Mouse (Mus musculus): ENCODE measurements at regions not wholly inside any gene's neighbourhood (a gene's known extent, or its start where the extent isn't known, plus 50 kb on each side); places are given as distances from the start of the nearest gene placed in this dataset.
A peak's percentile ranks its signal among the peaks of the same experiment; 100 is the strongest.

DNA sequence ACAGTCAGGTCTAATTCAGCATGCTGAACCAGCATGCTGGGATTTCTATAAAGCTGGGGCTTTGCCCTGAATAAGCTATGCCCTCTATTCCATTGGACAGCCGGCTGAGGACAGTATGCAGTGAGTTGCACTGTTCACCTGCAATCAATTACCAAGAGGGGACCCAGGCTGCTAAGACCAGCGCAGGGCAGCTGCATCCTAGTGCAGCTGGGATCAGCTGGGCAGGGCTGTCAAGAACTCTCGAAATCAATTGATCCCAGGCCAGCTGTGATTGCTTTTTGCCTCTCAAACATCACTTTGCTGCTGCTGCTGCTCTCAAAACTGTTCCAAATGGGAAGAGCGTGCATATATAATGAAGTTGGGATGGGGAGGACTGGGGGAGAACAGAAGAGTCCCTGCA, 196.3 kb upstream of the Ferd3l start:
- H3K27me3 ChIP-seq (ENCODE audit: control insufficient read depth, insufficient read depth, low read length), result no peaks in the 10 kb centered on the region
- 29% methylated on average over 4 of the region's 4 CpGs for WGBS
- H3K36me3 ChIP-seq (ENCODE audit: control insufficient read depth, insufficient read depth, low read length), result no peaks in the 10 kb centered on the region
- no peak overlapping the region for H3K4me3 ChIP-seq (ENCODE audit: low read depth, low read length)
- H3K4me1 ChIP-seq (ENCODE audit: control insufficient read depth, insufficient read depth, low read length), result no peaks in the 10 kb centered on the region
- no peak overlapping the region for H3K4me2 ChIP-seq (ENCODE audit: low read depth, low read length)
- no peak overlapping the region for H3K9ac ChIP-seq (replicated peaks; ENCODE audit: low read depth, low read length)
- H3K27ac ChIP-seq (ENCODE audit: low read depth, low read length), result no peak overlapping the region
- peak; percentile 78; the same call in 1 of the 2 replicates for ATAC-seq (ENCODE audit: low read depth)
- H3K9me3 ChIP-seq (ENCODE audit: control insufficient read depth, low read length), result no peaks in the 10 kb centered on the region

DNA sequence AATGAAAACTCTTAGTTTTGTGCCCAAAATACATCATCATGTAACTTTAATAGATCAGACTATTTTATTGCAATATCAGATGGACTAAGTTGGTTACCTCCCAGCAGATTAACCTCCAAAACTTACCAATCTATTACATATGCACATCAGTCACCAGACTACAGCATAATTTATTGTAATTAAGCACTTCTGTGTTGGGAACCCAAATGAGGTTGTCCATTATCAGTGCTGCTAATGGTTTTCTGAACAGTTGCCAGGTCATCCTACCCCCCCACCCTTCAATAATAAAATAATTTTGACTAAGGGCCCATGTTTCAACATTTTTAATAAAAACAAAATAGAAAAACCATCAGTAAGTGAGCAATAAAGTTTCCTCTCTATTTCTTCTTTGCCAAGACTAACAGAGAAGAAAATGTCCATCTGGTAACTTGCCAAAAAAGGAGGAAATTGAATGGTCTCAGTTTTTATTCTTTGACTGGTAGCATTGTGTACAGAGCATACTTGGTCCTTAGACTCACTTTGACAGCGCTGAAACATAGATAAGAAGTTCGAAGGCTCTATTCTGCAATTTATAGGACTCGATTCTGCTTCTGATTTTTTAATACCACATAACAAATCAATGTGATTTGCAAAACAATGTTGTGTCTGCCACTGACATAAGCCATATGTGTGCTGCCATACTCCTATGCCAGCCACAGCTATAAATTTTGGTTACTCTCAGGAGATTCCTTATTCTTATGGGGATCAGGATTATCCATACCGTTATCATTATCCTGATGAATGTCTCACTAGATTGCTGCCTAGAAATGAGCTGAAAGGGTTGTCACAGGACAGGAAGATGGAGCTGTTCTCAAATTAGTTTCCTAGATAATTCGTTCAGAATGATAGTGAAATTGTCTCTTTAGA, 152.4 kb upstream of the Ferd3l start:
- WGBS, result 49% methylated on average over 5 of the region's 5 CpGs

DNA sequence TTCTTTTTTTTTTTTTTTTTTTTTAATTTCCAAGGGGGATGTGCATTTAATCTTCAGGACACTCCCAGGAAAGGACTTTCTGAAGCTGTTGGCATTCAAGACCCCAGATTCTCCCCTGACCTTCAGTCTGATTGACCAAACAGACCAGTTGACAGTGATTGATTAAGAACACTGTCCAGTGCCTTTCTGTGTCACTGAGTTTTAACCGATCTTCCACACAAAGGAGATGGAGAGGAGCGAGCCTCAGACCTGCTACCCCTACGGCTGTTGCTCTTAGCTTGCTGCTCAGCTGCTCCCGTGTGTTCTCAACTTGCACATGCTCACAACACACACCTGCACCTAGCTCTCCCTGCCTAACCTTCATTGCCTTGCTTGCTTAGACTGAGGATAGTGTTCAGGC, 149.7 kb upstream of the Ferd3l start:
- Histone ChIP-seq H3K27ac (ENCODE audit: low read depth, low read length) (no peak overlapping the region), H3K4me2 (ENCODE audit: low read depth, low read length) (no peak overlapping the region), H3K4me1 (ENCODE audit: control insufficient read depth, insufficient read depth, low read length) (no peaks in the 10 kb centered on the region), H3K9ac (replicated peaks; ENCODE audit: low read depth, low read length) (no peak overlapping the region), H3K36me3 (ENCODE audit: control insufficient read depth, insufficient read depth, low read length) (no peaks in the 10 kb centered on the region), H3K9me3 (ENCODE audit: control insufficient read depth, low read length) (no peaks in the 10 kb centered on the region), H3K27me3 (ENCODE audit: control insufficient read depth, insufficient read depth, low read length) (no peaks in the 10 kb centered on the region), H3K4me3 (ENCODE audit: low read depth, low read length) (no peak overlapping the region)
- WGBS, result 21% methylated on average over 4 of the region's 4 CpGs
- ATAC-seq (ENCODE audit: low read depth), result no peak

More for the DNA sequence above, 152.4 kb upstream of the Ferd3l start:
- Histone ChIP-seq H3K4me1 (ENCODE audit: control insufficient read depth, insufficient read depth, low read length) (no peaks in the 10 kb centered on the region), H3K27ac (ENCODE audit: low read depth, low read length) (no peak overlapping the region), H3K9ac (replicated peaks; ENCODE audit: low read depth, low read length) (no peak overlapping the region), H3K27me3 (ENCODE audit: control insufficient read depth, insufficient read depth, low read length) (no peaks in the 10 kb centered on the region), H3K4me2 (ENCODE audit: low read depth, low read length) (no peak overlapping the region), H3K4me3 (ENCODE audit: low read depth, low read length) (no peak overlapping the region), H3K36me3 (ENCODE audit: control insufficient read depth, insufficient read depth, low read length) (no peaks in the 10 kb centered on the region), H3K9me3 (ENCODE audit: control insufficient read depth, low read length) (no peaks in the 10 kb centered on the region)
- peak; percentile 74; the same call in 1 of the 2 replicates for ATAC-seq (ENCODE audit: low read depth)

DNA sequence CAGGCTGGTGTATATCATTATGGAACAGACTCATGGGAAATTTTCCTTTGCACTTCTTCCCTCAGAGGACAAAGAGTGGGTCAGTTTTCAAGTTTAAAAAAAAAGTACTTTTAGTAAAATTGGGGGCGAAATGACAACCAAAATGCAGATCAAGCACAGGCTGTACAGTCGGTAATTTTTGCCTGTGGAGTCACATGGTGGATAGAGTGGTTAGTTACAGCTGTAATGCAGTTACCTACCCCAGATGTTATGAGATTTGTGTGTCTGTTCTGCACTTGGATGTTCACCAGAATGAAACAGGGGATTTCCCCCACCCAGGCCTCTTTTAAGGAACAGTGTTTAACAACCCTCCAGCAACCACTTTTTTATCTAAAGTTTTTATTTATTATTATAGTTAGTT, 148.3 kb upstream of the Ferd3l start:
- ATAC-seq (ENCODE audit: low read depth), result no peak
- no peaks in the 10 kb centered on the region for H3K4me1 ChIP-seq (ENCODE audit: control insufficient read depth, insufficient read depth, low read length)

DNA sequence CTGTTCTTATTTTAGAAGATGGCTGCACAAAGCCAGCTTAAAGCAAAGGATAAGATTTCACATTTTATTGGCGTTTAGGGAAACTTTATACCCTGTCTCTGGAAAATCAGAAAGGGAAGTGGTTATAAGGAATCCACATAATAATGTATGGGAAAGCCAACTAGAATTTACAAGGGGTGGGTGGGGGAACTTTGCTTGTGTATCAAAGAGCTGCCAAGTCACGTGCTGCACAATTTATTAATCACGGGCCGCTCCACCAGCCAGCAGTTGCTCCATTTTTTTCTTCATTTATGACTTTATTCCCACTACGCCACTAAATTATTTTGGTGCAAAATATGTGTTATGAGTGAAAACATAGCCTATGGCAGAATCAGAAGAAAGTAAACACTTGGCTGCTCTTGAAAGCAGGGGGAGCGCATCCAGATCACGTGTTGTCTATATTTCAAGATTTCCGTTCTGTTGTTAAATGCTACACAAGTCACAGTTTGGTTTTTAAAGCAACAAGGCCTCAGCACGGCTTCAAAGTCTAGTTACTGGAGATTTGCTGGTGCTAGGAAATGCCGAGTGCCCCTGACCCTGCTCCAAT, 123.9 kb upstream of the Ferd3l start:
- H3K9me3 ChIP-seq (ENCODE audit: control insufficient read depth, low read length), result no peaks in the 10 kb centered on the region
- no peak overlapping the region for H3K4me2 ChIP-seq (ENCODE audit: low read depth, low read length)
- no peak overlapping the region for H3K4me3 ChIP-seq (ENCODE audit: low read depth, low read length)
- no peak for ATAC-seq (ENCODE audit: low read depth)
- no peaks in the 10 kb centered on the region for H3K36me3 ChIP-seq (ENCODE audit: control insufficient read depth, insufficient read depth, low read length)
- H3K27ac ChIP-seq (ENCODE audit: low read depth, low read length), result no peak overlapping the region
- 76% methylated on average over 10 of the region's 10 CpGs for WGBS
- H3K9ac ChIP-seq (replicated peaks; ENCODE audit: low read depth, low read length), result no peak overlapping the region
- H3K27me3 ChIP-seq (ENCODE audit: control insufficient read depth, insufficient read depth, low read length), result no peaks in the 10 kb centered on the region
- H3K4me1 ChIP-seq (ENCODE audit: control insufficient read depth, insufficient read depth, low read length), result no peaks in the 10 kb centered on the region

More for the DNA sequence above, 148.3 kb upstream of the Ferd3l start:
- no peaks in the 10 kb centered on the region for H3K9me3 ChIP-seq (ENCODE audit: control insufficient read depth, low read length)
- WGBS, result 86% methylated on average over 2 of the region's 2 CpGs
- H3K4me2 ChIP-seq (ENCODE audit: low read depth, low read length), result no peak overlapping the region
- H3K27ac ChIP-seq (ENCODE audit: low read depth, low read length), result no peak overlapping the region
- no peaks in the 10 kb centered on the region for H3K36me3 ChIP-seq (ENCODE audit: control insufficient read depth, insufficient read depth, low read length)
- H3K9ac ChIP-seq (replicated peaks; ENCODE audit: low read depth, low read length), result no peak overlapping the region
- no peak overlapping the region for H3K4me3 ChIP-seq (ENCODE audit: low read depth, low read length)
- H3K27me3 ChIP-seq (ENCODE audit: control insufficient read depth, insufficient read depth, low read length), result no peaks in the 10 kb centered on the region

DNA sequence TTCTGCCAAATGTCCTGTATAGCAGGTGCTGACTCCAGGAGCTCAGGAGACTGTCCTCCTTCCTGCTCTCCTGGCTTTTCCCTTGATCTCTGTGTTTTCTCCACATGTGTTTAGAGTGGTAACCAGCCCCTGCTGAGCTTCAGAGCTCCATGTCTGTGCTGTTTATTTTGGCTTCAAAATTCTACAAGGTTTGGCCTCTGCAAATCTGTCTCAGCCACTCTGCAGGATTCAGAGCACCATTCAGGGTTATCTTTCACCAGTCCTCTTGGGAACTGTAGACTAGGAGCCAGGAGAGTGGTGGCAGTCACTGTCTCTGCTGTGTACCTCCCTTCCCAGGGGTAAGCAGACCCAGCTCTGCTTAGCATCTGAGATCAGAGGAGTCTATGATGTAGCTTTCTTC, 102.7 kb upstream of the Ferd3l start:
- no peaks in the 10 kb centered on the region for H3K4me1 ChIP-seq (ENCODE audit: control insufficient read depth, insufficient read depth, low read length)
- H3K9ac ChIP-seq (replicated peaks; ENCODE audit: low read depth, low read length), result no peak overlapping the region
- H3K9me3 ChIP-seq (ENCODE audit: control insufficient read depth, low read length), result no peaks in the 10 kb centered on the region
- no peak overlapping the region for H3K4me2 ChIP-seq (ENCODE audit: low read depth, low read length)
- H3K4me3 ChIP-seq (ENCODE audit: low read depth, low read length), result no peak overlapping the region
- no peak overlapping the region for H3K27ac ChIP-seq (ENCODE audit: low read depth, low read length)
- H3K27me3 ChIP-seq (ENCODE audit: control insufficient read depth, insufficient read depth, low read length), result no peaks in the 10 kb centered on the region
- H3K36me3 ChIP-seq (ENCODE audit: control insufficient read depth, insufficient read depth, low read length), result no peaks in the 10 kb centered on the region
- no peak for ATAC-seq (ENCODE audit: low read depth)

DNA sequence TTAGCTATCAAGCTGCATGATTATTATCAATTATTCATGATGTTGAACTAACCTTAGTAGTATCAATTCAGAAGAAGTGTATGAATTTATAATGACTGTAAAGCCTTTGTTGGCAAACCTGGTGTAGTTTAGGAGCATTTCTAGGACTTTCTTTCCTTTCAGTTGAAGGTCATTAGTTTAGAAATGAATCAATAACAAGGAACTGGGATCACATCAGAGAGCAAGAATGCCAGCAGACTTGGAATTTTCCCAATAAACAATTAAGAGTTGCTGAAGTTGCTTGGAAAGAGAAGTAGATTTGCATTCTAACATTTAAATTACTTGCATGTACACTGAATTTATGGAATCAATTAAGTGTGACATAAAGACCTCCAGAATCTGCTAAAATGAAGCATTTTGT, 79.1 kb upstream of the Ferd3l start:
- no peak for ATAC-seq (ENCODE audit: low read depth)
- Histone ChIP-seq H3K36me3 (ENCODE audit: control insufficient read depth, insufficient read depth, low read length) (no peaks in the 10 kb centered on the region), H3K9ac (replicated peaks; ENCODE audit: low read depth, low read length) (no peak overlapping the region), H3K27ac (ENCODE audit: low read depth, low read length) (no peak overlapping the region), H3K9me3 (ENCODE audit: control insufficient read depth, low read length) (no peaks in the 10 kb centered on the region), H3K4me2 (ENCODE audit: low read depth, low read length) (no peak overlapping the region), H3K4me1 (ENCODE audit: control insufficient read depth, insufficient read depth, low read length) (no peaks in the 10 kb centered on the region), H3K4me3 (ENCODE audit: low read depth, low read length) (no peak overlapping the region), H3K27me3 (ENCODE audit: control insufficient read depth, insufficient read depth, low read length) (no peaks in the 10 kb centered on the region)

DNA sequence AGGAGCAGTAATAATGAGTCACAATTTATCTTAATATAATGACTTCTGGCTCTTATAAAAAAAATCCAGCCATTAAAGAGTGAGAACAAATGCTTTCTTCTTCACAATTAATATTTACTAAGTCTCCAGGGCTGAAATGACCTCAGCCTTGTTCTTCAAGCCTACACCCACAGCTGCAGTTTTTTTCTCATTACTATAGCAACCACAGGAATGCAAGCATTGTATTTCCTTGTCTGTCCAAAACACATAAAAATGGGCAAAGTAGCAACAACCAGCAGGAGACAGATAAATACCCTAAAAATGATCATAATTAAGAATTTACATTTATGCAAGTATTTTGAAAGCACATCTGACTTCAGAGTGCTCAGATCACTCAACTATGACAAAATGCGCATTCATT, 76.5 kb upstream of the Ferd3l start:
- Histone ChIP-seq H3K4me1 (ENCODE audit: control insufficient read depth, insufficient read depth, low read length) (no peaks in the 10 kb centered on the region), H3K4me3 (ENCODE audit: low read depth, low read length) (no peak overlapping the region), H3K9me3 (ENCODE audit: control insufficient read depth, low read length) (no peaks in the 10 kb centered on the region), H3K27me3 (ENCODE audit: control insufficient read depth, insufficient read depth, low read length) (no peaks in the 10 kb centered on the region), H3K36me3 (ENCODE audit: control insufficient read depth, insufficient read depth, low read length) (no peaks in the 10 kb centered on the region), H3K9ac (replicated peaks; ENCODE audit: low read depth, low read length) (no peak overlapping the region), H3K27ac (ENCODE audit: low read depth, low read length) (no peak overlapping the region), H3K4me2 (ENCODE audit: low read depth, low read length) (no peak overlapping the region)
- ATAC-seq (ENCODE audit: low read depth), result no peak
- 72% methylated on average over 1 of the region's 1 CpGs for WGBS

Measured in neural tube, embryonic 14.5 days (tissue).